In genomic region chr6:50776236-50776832, GRCm38 (mm10) we compare ENCODE assay signal across 8 mouse cellular contexts.
DNase-seq lines count a peak whose midpoint lies in the region; ATAC-seq and TF ChIP-seq lines count a peak whose summit lies in the region.

No protein-coding gene starts in this region.

- no peak for TF ChIP-seq POLR2A in embryonic fibroblast, embryonic 13.5 days (IDR thresholded peaks at IDR 0.05; ENCODE audit: low read depth, low read length)

- H3K36me3 ChIP-seq in limb, embryonic 10.5 days: no peaks in the 10 kb centered on the region
- no peaks in the 10 kb centered on the region for H3K36me3 ChIP-seq in neural tube, embryonic 12.5 days

- ATAC-seq in neural tube, embryonic 12.5 days (ENCODE audit: low FRiP score, low read depth): peak; percentile 53
- no peak for ATAC-seq in monocyte, adult 5-6 weeks (replicated peaks; ENCODE audit: insufficient number of reproducible peaks, low FRiP score, low TSS enrichment, poor library complexity, severe bottlenecking)

- H3K27me3 ChIP-seq in limb, embryonic 10.5 days (ENCODE audit: low read depth, poor library complexity, severe bottlenecking): no peaks in the 10 kb centered on the region
- H3K27me3 ChIP-seq in neural tube, embryonic 12.5 days (replicated peaks): no peaks in the 10 kb centered on the region

- peak overlapping the region; percentile 91 for H3K27ac ChIP-seq in layer of hippocampus, adult 2 months
- H3K27ac ChIP-seq in embryonic fibroblast, embryonic 13.5 days (ENCODE audit: insufficient read depth, low read length): peak overlapping the region; percentile 68; the same call in 1 of the 2 replicates
- H3K27ac ChIP-seq in limb, embryonic 10.5 days: peak overlapping the region; percentile 72; the same call in 1 of the 2 replicates
- H3K27ac ChIP-seq in neural tube, embryonic 12.5 days: peak overlapping the region; percentile 93

- TF ChIP-seq CTCF in layer of hippocampus, adult 2 months (conservative IDR thresholded peaks at IDR 0.05): no peak
- no peak for TF ChIP-seq CTCF in embryonic fibroblast, embryonic 13.5 days (IDR thresholded peaks at IDR 0.05; ENCODE audit: borderline replicate concordance, insufficient read depth, low read length)

- H3K9ac ChIP-seq in neural tube, embryonic 12.5 days: no peak overlapping the region; the same call in 1 of the 2 replicates

- peaks cover 16% of the 10 kb centered on the region for H3K4me1 ChIP-seq in embryonic fibroblast, embryonic 13.5 days (ENCODE audit: control insufficient read depth, insufficient read depth, low read length)
- peaks cover 30% of the 10 kb centered on the region for H3K4me1 ChIP-seq in limb, embryonic 10.5 days
- peaks cover 37% of the 10 kb centered on the region for H3K4me1 ChIP-seq in neural tube, embryonic 12.5 days

- no peaks in the 10 kb centered on the region for H3K9me3 ChIP-seq in limb, embryonic 10.5 days (replicated peaks)
- H3K9me3 ChIP-seq in neural tube, embryonic 12.5 days: no peaks in the 10 kb centered on the region

- H3K4me2 ChIP-seq in neural tube, embryonic 12.5 days (replicated peaks): peak overlapping the region; percentile 41

- H3K4me3 ChIP-seq in layer of hippocampus, adult 2 months: 0 out of 2 replicates have a peak overlapping the region, but pooled peaks have one; percentile 13
- no peak overlapping the region for H3K4me3 ChIP-seq in embryonic fibroblast, embryonic 13.5 days (ENCODE audit: insufficient read depth, low read length)
- H3K4me3 ChIP-seq in limb, embryonic 10.5 days: no peak overlapping the region
- H3K4me3 ChIP-seq in neural tube, embryonic 12.5 days: no peak overlapping the region

- WGBS in limb, embryonic 10.5 days: 61% methylated on average over 11 of the region's 11 CpGs
- 27% methylated on average over 11 of the region's 11 CpGs for WGBS in neural tube, embryonic 12.5 days

- DNase-seq in layer of hippocampus, adult 2 months (ENCODE audit: low spot score in 2 of 2): no peak
- DNase-seq in layer of hippocampus, postnatal 25 days (ENCODE audit: extremely low spot score in 1 of 2, low spot score in 1 of 2): no peak
- DNase-seq in limb, embryonic 10.5 days (ENCODE audit: low spot score): no peak
- DNase-seq in heart, adult 8-10 months (ENCODE audit: low spot score): no peak
- DNase-seq in spleen, adult 12 weeks (ENCODE audit: low spot score): no peak
